Mouse (Mus musculus) spleen, adult 12 weeks (tissue): ENCODE results near the gene Ager.

Experiments
- DNase-seq: peaks from one replicate; pipeline ENCODE4 v3.0.0; 2022; ENCODE audit warnings: low spot score

Gene Ager

DNA sequence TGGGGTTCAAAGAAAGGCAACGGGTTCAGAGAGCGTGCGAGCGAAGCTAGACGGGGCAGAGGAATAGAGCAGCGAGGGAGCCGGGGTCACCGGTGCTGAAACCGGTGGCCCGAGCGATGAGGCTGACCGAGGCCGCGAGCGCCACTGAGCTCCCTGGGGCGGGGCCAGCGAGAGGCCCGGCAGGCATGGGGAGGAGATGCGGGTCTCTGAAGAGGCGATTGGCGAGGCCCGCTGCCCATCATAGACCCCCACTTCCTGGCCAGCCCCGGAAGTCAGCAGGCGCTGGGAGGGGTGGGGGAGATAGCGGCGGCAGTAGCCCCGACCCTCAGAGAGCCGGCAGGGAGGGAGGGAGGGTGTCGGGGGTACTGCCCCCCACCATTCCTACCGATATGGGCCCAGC, 7.9 kb downstream of the Ager start:
- peak; percentile 81 for DNase-seq

DNA sequence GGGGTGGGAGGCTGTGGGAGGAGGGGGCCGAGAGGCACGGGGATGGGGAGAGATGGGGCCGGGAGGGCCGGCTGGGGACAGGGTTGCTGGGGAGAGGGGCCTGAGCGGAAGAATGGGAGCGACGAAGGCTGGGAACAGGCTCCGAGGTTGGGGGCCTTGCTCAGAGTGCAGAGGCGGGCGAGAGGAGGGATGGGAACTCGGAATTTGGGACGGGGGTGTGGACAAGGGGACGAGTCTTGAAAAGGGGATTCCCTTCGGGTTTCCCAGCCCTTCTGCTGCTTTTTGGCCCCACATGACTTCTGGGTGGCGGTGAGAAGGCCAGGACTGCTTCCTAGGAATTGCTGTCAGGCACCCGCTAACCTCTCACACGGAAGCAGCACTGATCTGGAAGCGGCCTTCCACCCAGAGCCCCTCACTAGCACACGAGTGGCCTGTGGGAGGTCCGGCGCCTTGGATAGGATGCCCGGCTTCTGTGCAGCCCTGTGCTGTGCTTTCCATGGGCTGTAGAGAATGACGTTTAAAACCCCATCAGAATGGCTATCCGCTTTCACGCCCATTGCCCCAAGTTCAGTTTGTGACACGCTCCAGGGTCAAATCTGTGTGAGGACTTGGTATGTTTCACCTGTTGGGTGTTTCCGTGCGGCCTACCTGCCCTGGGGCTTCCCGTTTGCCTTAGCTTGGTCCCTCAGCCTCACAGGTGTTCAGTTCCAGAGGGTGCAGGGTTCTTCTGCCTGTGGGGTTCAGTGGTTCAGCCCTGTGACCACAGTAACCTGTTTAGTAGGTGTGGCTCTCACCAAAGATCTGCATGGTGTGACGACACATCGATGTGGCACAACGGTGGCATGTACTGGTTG, 8.8 kb downstream of the Ager start:
- no peak for DNase-seq

DNA sequence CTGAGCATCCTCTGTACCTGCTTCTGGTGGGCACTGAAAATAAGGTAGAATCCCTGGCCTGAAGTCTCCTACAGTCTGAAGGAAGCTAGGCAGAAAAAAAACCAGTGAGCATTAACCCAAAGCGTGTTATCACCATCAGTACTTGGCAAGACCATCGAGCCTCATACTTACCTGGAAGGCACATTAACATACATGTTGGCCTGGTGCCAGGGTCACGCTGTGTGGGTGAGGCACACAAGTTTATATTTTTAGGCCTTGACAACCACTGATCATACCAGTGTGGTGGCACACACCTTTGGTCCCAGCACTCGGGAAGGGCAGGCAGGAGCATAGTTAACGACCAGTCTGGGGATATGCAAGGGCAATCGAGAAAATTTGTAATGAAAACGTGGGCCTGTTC, 10.3 kb downstream of the Ager start:
- DNase-seq = no peak

DNA sequence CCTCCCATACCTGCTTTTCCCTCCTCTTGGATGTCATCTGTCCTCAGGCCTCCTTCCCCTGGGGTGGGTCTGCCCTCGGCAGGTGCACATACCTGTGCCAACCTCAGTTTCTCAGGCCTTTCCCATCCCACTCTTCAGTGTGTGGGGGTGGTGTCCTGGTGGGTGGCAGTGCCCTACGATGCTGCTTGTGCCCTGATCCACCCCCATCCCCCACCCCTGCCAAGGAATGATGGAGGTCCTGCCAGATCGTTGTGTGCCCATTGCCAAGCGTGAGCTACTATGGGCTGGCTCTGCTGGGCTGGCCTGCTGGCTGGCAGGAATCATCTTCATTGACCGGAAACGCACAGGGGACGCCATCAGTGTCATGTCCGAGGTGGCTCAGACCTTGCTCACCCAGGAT, 13.4 kb downstream of the Ager start:
- no peak for DNase-seq

DNA sequence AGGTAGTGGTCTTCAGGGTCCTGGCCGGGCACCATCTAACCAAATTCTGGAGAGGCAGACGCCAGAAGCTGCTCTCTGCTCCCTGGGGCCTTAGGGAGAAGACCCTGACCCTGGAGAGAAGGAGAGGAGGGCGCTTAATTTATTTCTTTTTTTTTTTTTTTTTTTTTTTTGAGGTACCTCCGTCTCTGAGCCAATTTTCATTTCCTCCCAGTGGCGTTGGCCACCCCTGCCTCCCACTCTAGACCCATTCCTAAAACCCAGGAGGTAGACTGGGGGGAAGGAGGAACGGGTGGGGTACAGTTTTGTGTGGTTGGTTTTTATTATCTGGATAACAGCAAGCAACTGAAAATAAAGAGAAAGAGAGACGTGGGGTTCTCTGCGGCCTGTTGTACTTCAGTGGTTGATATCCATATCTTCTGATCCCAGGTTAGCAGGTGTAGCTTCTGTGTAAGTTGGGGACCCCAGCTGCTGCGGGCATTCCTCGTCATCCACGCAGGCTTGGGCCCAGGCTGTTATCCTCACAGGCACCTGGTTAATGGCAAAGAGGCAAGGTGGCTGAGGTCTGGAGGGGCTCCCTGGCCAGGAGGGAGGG, 15.5 kb downstream of the Ager start:
- no peak for DNase-seq

DNA sequence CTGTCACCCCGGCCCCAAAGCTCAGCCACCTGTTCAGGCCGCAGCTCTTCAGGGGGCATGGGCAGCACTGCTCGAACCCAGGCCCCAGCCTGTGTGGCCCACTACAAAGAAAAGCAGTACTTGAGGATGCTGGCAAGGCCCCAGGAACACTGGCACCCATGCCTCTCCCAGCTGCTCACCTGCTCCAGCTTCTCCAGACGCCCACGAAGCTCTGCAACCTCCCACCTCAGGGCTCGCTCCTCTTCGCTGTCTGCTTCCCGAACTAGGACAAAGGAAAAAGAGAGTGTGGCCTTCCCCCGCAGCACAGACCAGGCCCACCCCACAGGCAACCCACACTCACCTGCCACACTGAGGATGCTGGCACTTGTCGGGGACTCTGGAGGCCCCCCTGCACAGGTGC, 16.2 kb downstream of the Ager start:
- DNase-seq = no peak

DNA sequence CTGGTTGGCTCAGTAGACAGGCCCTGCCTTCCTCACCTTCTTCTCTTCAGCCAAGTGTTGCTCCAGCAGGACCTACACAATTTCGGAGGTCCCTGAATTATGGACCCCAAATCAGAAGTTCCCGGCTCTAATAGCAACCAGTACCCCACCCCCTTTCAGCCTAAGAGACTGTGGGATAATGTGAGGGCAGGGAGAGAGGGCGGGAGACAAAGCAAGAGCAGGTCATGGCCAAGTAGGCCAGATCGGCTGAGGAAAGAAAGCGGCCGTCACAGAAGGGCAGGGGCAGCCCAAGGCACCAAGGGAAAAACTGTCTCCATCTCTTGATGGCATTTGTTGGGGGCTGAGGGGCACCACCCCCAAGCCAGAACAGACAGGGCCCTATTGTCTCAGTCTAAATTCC, 18.2 kb downstream of the Ager start, which contains the start of gene Egfl8:
Gene Egfl8, minus strand, starts transcription at position 101 of the 400 bp plus-strand sequence.
- DNase-seq = no peak

DNA sequence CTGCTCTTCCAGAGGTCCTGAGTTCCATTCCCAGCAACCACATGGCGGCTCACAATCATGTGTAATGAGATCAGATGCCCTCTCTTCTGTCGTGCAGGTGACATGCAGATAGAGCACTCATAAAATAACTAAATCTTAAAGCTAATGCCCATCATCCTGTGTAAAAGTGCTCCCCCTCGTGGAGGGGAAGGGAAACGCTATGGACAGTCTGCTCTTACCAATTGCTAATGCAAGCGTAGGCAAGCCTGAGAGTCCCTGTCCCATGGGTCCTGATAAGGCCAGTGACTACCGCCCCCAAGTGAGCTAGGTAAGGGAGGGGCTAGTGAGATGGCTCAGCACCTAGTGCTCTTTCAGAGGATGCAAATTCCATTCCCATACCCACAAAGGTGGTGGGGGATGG, 21.3 kb downstream of the Ager start:
- peak; percentile 67 for DNase-seq

DNA sequence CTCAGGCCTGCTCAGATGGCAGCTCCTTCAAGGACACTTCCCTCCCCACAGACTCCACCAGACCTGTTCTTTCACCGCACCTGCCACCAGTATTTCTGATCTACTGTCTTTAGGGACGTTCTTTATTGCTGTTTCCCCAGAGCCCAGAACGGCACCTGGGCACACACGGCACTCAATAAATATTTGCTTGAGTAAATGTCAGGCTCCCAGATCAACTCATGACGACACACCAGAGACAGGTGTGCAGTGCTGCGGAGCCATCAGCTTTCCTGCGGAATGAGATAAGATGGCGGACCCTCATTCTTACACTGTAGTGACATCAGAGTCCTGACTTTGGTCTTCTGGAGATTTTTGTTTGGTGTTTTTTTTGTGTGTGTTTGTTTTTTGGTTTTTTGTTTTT, 23.3 kb downstream of the Ager start:
- DNase-seq = no peak

DNA sequence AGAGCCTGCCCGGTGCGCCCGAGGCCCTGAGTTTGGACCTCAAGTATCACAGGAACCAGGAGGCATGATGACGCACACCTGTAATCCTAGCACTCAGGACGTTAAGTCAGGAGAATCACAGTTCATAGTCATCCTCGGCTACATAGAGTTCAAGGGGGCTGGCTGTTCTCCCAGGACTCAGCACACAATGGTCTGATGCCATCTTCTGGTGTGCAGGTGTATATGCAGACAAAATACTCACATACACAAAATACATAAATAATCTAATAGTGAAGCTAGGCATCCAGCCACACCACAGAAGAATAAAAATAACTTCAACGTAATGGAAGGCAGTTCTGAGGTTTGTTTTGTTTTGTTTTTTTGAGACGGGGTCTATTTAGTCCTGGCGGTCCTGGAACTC, 25.5 kb downstream of the Ager start:
- DNase-seq = no peak

DNA sequence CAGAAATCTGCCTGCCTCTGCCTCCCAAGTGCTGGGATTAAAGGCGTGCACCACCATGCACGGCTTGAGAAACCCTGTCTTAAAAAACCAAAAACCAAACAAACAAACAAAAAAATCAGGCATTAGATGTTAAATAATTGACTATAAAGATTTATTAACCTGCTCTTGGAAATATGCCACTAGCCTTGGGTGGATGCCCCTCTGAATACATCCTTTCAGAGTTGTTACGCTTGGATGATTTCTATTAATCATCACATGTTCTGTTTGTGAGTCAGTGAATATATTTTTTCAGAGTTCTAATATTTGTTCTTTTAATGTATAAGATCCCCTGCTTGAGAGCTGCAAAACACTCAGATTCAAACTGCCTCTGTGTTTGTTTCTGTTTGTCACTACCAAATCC, 27.3 kb downstream of the Ager start:
- no peak for DNase-seq

DNA sequence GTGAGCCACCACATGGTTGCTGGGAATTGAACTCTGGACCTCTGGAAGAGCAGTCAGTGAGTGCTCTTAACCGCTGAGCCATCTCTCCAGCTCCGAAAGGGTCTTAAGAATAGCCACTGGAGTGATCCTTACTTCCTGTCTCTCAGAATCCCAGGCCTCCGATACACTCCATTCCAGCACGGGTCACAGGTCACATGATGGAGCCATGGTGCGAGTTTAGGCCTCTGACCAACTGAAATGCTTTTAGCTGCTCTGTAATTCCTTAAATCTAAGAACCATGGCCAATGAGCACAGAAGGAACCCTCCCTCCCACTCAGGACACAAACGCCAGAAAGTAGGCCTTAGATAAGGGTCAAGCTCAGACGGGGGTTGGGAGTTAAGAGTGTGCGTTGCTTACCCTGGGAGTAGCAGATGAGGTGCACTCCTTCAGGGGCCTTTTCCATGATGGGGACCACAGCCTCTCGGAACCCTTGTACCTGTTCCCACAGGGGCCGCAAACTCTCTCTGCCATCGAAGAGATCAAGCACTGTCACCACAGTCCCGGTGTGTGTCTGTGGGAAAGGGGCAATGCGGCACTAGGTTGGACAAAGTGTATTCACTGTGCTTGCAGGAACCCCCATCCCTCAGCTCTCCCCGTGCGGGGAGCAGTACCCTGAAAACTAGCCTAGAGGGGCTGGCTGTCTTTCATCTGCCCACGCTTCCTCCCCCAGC, 28.6 kb downstream of the Ager start:
- no peak for DNase-seq

DNA sequence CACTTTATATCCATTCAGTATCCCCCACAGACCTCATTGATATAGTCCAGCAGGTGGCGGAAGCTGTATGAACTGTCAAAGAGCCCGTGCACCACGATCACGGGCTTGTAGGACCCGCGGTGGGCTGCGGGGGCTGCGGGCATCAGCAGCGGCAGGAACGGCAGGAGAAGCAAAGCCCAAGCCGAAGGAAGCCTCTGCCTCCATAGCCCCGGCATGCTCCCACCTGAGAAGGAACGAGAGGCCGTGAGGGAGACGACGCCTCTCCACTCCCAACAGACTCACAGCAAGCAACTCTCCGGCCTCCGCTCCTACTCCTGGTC, 29.1 kb downstream of the Ager start:
- peak; percentile 25 for DNase-seq

DNA sequence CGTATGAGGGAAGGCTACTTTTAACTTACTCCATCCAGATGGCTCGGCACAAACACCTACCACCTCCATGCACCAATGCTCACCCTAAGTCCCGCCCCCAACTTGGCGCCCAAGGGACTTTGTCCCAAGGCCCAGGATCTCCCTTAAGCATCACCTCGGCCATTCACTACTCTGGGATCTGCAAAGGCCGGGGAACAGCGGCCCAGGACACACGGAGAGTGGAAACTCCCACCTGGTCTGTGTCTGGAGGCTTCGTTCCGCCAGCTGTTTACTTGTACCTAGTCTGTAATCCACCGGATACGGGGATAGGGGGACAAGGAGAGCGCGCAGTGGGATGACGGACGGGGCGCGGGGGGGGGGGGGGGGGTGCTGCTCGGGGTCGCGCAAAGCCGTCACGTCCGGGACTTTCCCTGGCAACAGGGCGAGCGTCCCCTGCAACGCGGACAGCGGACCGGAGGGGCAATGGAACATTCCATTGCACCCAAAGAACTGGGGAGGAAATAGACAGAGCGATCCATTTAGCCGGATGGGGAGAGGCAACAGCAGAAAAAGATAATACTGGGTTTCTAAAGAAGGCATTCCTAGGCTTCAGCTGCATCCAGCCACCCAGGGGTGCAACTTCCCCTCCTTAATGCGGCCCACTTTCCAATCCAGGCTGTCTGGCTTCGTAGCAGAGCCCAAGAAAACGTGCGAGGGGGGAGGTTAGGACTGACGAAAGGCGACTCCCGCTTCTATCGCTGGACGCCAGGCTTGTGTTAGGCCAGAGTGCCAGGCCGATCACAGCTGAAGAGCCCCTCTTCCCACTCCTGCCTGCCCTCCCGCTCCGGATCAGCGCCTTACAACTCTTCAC, 29.7 kb downstream of the Ager start:
- peak; percentile 43 for DNase-seq

DNA sequence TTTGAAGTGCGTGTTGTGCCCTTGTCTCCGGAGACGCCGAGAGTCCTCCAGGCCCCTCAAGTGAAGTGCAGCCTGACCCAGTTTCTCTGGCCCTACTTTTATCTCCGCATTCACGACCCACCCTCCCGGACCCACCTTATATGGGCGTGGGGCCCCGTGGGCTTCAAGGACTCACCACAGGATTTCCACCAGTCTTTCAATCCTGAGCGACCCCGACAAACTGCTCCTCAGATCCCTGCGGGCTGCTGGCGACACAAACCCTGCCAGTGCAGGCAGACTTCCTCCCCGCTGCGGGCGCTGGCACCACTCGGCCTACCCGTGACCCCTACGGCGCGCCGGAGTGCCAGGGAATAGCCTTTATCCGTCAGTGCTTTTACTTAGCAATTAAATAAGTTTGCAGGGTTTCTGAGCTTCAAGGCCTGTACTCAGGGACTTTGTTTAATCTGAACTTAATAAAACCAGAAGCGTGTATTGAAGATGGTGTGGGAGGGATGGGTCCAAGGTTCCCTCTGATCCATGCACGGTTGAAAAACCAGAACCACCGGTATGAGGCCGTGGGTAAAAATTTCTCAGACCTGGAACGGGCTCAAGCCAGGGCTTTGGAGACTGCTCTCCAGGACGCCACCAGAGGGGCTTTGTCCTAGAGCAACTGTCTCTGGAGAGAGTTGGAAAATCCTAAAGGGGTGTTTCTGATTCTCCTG, 30.4 kb downstream of the Ager start, which contains the start of gene Ppt2:
Gene Ppt2, minus strand, starts transcription at position 568 of the 701 bp plus-strand sequence.
- DNase-seq = no peak

DNA sequence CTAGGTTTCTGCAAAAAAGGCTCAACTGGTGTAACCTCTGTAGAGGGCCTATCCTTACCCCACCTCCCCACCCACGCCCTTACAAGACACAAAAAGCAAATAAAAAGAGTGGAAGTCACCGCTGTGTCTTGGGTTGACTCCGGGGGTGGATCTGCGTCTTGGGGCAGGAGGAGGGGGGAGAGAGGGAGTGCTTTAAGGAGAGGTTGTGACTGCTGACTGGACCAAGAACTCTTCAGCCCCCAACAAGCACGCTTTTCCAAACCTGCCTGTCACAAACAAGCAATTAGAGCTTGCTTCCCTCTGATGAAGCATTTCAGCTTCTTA, 30.9 kb downstream of the Ager start:
- no peak for DNase-seq

DNA sequence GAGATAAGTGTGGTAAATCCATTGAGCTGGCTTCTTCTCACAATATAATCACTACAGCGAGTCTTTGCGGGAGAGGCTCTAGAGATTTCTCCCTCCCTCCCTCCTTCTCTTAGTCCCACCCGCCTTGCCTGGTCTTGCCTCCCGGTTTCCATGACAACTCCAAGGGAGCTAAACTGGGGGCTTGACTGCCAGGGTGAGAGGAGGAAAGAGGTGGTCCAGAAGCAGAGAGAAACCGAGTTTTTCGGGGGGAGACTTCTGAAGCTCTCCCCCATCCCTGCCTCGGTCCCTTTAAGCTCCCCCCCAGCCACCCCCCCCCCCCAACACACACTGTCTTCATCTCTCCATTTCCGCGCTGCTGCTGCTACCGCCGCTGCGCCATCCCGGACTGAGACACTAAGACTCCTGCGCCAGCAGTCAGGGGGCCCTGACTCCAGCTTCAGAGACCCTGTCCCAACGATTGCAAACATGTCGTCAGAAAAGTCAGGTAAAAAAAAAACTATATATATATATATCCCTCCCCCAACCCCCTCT, 31.6 kb downstream of the Ager start, which contains the start of gene Prrt1:
Gene Prrt1, plus strand, starts transcription at position 313 of the 531 bp plus-strand sequence.
- no peak for DNase-seq

DNA sequence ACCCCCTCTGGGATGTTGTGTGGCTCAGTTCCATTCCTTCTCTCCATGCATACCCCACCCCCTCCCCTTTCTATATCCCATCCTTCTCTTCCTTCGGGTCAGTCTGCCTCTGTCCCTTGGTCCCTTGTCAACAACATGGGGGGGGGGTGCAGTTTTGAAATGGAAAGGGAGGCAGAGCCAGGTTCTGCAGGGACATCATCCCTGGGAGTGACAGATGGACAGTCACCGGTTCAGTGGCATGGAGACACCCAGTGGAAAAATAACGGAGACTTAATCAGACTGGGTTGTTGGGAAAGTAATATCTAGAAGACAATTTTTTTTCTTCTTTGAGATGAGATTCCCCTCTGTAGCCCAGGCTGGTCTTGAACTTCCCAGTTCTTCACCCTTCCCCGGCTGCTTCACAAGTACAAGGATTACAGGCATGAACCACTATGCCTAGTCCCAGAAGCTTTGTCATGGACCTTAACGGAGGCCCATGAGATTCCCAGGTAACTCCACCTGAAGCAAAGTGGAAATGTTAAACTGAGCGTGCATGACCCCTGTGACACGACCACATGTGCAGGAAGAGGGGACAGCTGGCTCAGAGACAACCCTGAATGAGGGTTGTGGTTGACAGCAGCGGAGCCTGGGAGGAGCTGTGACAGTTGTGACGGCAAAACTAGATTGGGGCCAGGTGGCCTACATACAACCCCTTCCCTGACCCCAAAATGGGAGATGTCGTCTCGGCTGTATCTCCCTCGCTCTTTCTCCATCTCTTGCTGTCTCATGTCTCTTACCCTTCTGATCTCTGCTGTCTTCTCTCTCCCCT, 32.3 kb downstream of the Ager start:
- no peak for DNase-seq

DNA sequence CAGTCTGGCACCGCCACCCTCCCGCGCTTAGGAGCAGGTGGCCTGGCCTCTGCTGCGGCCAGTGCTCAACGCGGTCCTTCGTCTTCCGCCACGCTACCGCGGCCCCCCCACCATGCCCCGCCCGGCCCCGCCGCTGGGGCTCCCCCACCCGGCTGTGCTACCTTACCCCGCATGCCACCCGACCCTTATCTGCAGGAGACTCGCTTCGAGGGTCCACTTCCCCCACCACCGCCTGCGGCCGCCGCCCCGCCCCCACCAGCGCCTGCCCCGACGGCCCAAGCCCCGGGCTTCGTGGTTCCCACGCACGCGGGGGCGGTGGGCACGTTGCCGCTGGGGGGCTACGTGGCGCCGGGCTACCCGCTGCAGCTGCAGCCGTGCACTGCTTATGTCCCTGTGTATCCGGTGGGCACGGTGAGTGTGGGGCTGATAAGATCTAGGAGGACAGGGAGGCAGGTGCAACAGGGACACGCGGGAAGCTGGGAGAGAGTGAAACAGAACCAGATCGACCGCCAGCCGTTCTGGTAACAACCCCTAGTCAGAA, 33.2 kb downstream of the Ager start:
- no peak for DNase-seq

DNA sequence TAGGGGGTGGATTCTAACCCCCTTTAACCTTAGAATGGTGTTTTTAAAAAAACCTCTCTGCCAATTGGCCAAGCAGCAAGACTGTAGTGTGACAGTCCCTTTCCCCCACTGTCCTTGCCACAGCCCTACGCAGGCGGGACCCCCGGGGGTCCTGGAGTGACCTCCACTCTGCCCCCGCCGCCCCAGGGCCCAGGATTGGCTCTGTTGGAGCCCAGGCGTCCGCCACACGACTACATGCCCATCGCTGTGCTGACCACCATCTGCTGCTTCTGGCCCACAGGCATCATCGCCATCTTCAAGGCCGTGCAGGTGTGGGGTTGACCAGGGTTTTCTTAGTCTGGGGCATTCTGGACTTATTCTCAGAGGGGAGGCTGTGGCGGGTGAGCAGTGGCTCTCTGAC, 34.0 kb downstream of the Ager start:
- no peak for DNase-seq
